12 mouse cellular contexts compared by ENCODE assay signal in genomic region chr10:93749267-93750192, GRCm38 (mm10).
DNase-seq lines count a peak whose midpoint lies in the region; ATAC-seq lines count a peak whose summit lies in the region.
"Had no signal": no experiment of that assay in that cellular context is flagged by ENCODE, and none has a peak within 500 bp of the region (broad histone marks: within the 10 kb centered on the region; RNA-seq: fewer than 3 reads in every experiment).

No protein-coding gene starts in this region.

- H3K4me1 ChIP-seq in kidney, embryonic 14.5 days (ENCODE audit: control insufficient read depth, insufficient read depth, low read length): peaks cover 3% of the 10 kb centered on the region; the same call in 1 of the 2 replicates
- H3K4me1 ChIP-seq in forebrain, embryonic 13.5 days: no peaks in the 10 kb centered on the region
- H3K4me1 ChIP-seq: limb, embryonic 12.5 days had no signal

- no peaks in the 10 kb centered on the region for H3K9me3 ChIP-seq in kidney, embryonic 14.5 days (ENCODE audit: control insufficient read depth, low read length)
- no peaks in the 10 kb centered on the region for H3K9me3 ChIP-seq in forebrain, embryonic 13.5 days (replicated peaks)
- H3K9me3 ChIP-seq: embryonic facial prominence, embryonic 13.5 days; hindbrain, embryonic 15.5 days; limb, embryonic 12.5 days; midbrain, embryonic 13.5 days had no signal

- no peak overlapping the region for H3K27ac ChIP-seq in kidney, embryonic 14.5 days (ENCODE audit: low read depth, low read length)
- no peak overlapping the region for H3K27ac ChIP-seq in forebrain, embryonic 13.5 days
- H3K27ac ChIP-seq: embryonic facial prominence, embryonic 13.5 days; hindbrain, embryonic 15.5 days; limb, embryonic 12.5 days; midbrain, embryonic 13.5 days had no signal

- 51% methylated on average over 21 of the region's 21 CpGs for WGBS in kidney, embryonic 14.5 days
- 85% methylated on average over 21 of the region's 21 CpGs for WGBS in forebrain, embryonic 13.5 days

- no peak overlapping the region for H3K4me3 ChIP-seq in kidney, embryonic 14.5 days (ENCODE audit: low read length)
- H3K4me3 ChIP-seq in forebrain, embryonic 13.5 days: no peak overlapping the region
- H3K4me3 ChIP-seq: embryonic facial prominence, embryonic 13.5 days; hindbrain, embryonic 15.5 days; limb, embryonic 12.5 days; midbrain, embryonic 13.5 days had no signal

- no peak overlapping the region for H3K9ac ChIP-seq in kidney, embryonic 14.5 days (ENCODE audit: low read depth, low read length)
- no peak overlapping the region for H3K9ac ChIP-seq in forebrain, embryonic 13.5 days
- H3K9ac ChIP-seq: embryonic facial prominence, embryonic 13.5 days; hindbrain, embryonic 15.5 days; limb, embryonic 12.5 days; midbrain, embryonic 13.5 days had no signal

- ATAC-seq in kidney, embryonic 14.5 days (ENCODE audit: low FRiP score, low TSS enrichment): no peak
- peak; percentile 47; the same call in 1 of the 2 replicates for ATAC-seq in megakaryocyte-erythroid progenitor cell, adult 5-6 weeks (replicated peaks; ENCODE audit: low FRiP score, low TSS enrichment, poor library complexity, severe bottlenecking)
- ATAC-seq in forebrain, embryonic 13.5 days: no peak
- ATAC-seq: midbrain, embryonic 13.5 days had no signal

- H3K4me2 ChIP-seq in kidney, embryonic 14.5 days (replicated peaks; ENCODE audit: low read depth, low read length): no peak overlapping the region
- H3K4me2 ChIP-seq in forebrain, embryonic 13.5 days: no peak overlapping the region
- H3K4me2 ChIP-seq: embryonic facial prominence, embryonic 13.5 days; hindbrain, embryonic 15.5 days; limb, embryonic 12.5 days; midbrain, embryonic 13.5 days had no signal

- H3K27me3 ChIP-seq in kidney, embryonic 14.5 days (ENCODE audit: control insufficient read depth, insufficient read depth, low read length): no peaks in the 10 kb centered on the region
- no peaks in the 10 kb centered on the region for H3K27me3 ChIP-seq in forebrain, embryonic 13.5 days
- H3K27me3 ChIP-seq: embryonic facial prominence, embryonic 13.5 days; hindbrain, embryonic 15.5 days; limb, embryonic 12.5 days; midbrain, embryonic 13.5 days had no signal

- intact Hi-C loops in heart, postnatal 14 days (cut with DNase I): no loop called here

- no peaks in the 10 kb centered on the region for H3K36me3 ChIP-seq in kidney, embryonic 14.5 days (ENCODE audit: control insufficient read depth, insufficient read depth, low read length)
- H3K36me3 ChIP-seq in forebrain, embryonic 13.5 days (ENCODE audit: poor library complexity, severe bottlenecking): no peaks in the 10 kb centered on the region
- H3K36me3 ChIP-seq: embryonic facial prominence, embryonic 13.5 days; hindbrain, embryonic 15.5 days; limb, embryonic 12.5 days had no signal

- peak; percentile 34 for DNase-seq in cerebellum, adult 11 months
- DNase-seq in cerebellum, postnatal 14 days: no peak
- peak; percentile 16 for DNase-seq in kidney, postnatal 14 days
- DNase-seq in heart, postnatal 14 days: peak; percentile 20 to 43
- DNase-seq in frontal cortex, postnatal 36 days (ENCODE audit: low spot score in 2 of 2): no peak

Comparison
In these comparisons a context has a peak if more than half of its experiments do, and no peak if none do; other contexts are left out.
1. DNase-seq: peak in cerebellum, adult 11 months (single experiment), kidney, postnatal 14 days (single experiment) and heart, postnatal 14 days (2 of 2); none in cerebellum, postnatal 14 days (0 of 2) and frontal cortex, postnatal 36 days (0 of 2).